Mouse (Mus musculus): ENCODE measurements around the gene Neu2.

DNA sequence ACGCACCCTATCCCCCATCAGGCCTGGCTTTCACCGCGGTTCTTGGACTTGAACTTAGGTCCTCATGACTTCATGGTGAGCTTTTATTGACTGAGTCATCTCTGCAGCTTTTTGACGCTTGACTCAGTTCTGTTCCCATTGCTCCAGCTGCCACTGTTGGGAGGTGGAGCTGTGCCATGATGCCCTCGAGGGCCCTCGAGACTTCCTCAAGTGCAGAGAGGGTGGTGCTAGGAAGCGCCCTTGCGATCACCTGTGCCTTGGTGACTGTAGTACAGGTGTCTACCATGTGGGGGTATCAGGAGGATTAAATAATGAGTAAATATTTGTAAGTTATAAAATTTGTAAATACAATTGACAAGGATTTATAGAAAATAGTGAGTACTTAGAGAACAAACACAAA lies 80.3 kb downstream of the Neu2 start:
- TF ChIP-seq CTCF (IDR thresholded peaks at IDR 0.05; ENCODE audit: control insufficient read depth, insufficient read depth, low read length) (no peak), POLR2A (IDR thresholded peaks at IDR 0.05; ENCODE audit: borderline replicate concordance, control insufficient read depth, low read depth, low read length) (no peak)
